Mouse (Mus musculus) intestine, embryonic 15.5 days (tissue): ENCODE results near the gene Tnrc6a. TPM values are rescaled to one million over a fixed set of nuclear protein-coding genes. Genes with fewer than 3 reads are reported as not detected.
A peak's percentile ranks its signal among the peaks of the same experiment; 100 is the strongest.
"Not testable (repeated sequence)": the region's sequence is repeated elsewhere in the genome, so short reads cannot be mapped to it uniquely, and the experiment has no call there.

Source experiments
- ATAC-seq: fragments of 200-750 bp; cut with Nextera tagmentation; 2 replicates; pipeline ENCODE4 v1.8.0; 2017; ENCODE audit warnings: moderate TSS enrichment, moderate library complexity
- H3K27ac ChIP-seq: fragments of 300-500 bp; sonication (generic); 2 replicates; pipeline ENCODE4 v1.5.1; 2015; ENCODE audit warnings: mild to moderate bottlenecking, inconsistent platforms
- H3K27me3 ChIP-seq: fragments of 300-500 bp; sonication (generic); replicated peaks from 2 replicates; pipeline ENCODE4 v1.6.1; 2015; ENCODE audit warnings: inconsistent platforms
- H3K36me3 ChIP-seq: fragments of 300-500 bp; sonication (generic); 2 replicates; pipeline ENCODE4 v1.6.1; 2015; ENCODE audit warnings: inconsistent platforms
- H3K4me1 ChIP-seq: fragments of 300-500 bp; sonication (generic); replicated peaks from 2 replicates; pipeline ENCODE4 v1.6.1; 2015; ENCODE audit warnings: inconsistent platforms
- H3K4me2 ChIP-seq: fragments of 300-500 bp; sonication (generic); replicated peaks from 2 replicates; pipeline ENCODE4 v1.6.1; 2015; ENCODE audit warnings: mild to moderate bottlenecking, inconsistent platforms
- H3K4me3 ChIP-seq: fragments of 300-500 bp; sonication (generic); replicated peaks from 2 replicates; pipeline ENCODE4 v1.5.1; 2015; ENCODE audit warnings: inconsistent platforms
- H3K9ac ChIP-seq: fragments of 300-500 bp; sonication (generic); 2 replicates; pipeline ENCODE4 v1.6.1; 2015; ENCODE audit warnings: inconsistent platforms
- H3K9me3 ChIP-seq: fragments of 300-500 bp; sonication (generic); 2 replicates; pipeline ENCODE4 v1.6.1; 2016; ENCODE audit warnings: inconsistent platforms
- whole genome bisulfite sequencing: fragments of 180-500 bp; shearing (Covaris S2); methylation state at CpG from one replicate; pipeline ENCODE4 v1.1.7; 2015; 5-methylcytosine and 5-hydroxymethylcytosine counted together
- polyA plus RNA-seq: library from polyadenylated mRNA; unstranded; fragments of >200 nt; fragmentation: Nextera tagmentation; extraction: Ambion mirVana; gene quantifications from 2 replicates; pipeline ENCODE4 v1.2.1, GENCODE M21; 2015

Tnrc6a gene
- polyA plus RNA-seq = 27.2 and 38.3 TPM in 2 replicates

GRCm38 (mm10) chr7:123123665-123124298 lies at the start of gene Tnrc6a:
Tnrc6a (plus strand) TSS chr7:123123885.
- WGBS = 0% methylated on average over 52 of the region's 55 CpGs
- H3K27me3 ChIP-seq = no peaks in the 10 kb centered on the region
- ATAC-seq = peak; percentile 98

DNA sequence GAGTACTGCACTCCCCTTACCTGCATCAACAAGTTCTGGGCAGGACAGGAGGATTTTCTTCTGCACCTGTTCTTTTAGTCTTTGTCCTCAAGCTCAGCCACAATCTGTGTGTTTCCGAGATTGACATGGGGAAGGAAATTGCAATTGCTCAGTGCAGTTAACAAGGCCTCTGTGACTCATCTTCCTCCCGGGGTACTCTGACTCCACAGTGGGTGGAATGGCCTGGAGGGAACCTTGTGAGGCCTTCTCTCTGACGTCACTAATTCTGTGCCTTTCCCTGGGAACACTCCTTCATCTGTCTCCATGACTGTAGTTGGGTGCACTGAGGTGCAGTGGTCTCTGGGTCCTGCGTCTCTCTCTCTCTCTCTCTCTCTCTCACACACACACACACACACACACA lies 41.4 kb upstream of the Tnrc6a start:
- Histone ChIP-seq H3K4me1 (peaks cover 15% of the 10 kb centered on the region), H3K9me3 (no peaks in the 10 kb centered on the region), H3K9ac (no peak overlapping the region), H3K4me2 (no peak overlapping the region), H3K27me3 (no peaks in the 10 kb centered on the region), H3K4me3 (no peak overlapping the region), H3K27ac (no peak overlapping the region), H3K36me3 (no peaks in the 10 kb centered on the region)
- WGBS = 73% methylated on average over 4 of the region's 4 CpGs
- no peak for ATAC-seq

More at GRCm38 (mm10) chr7:123123665-123124298, at the start of gene Tnrc6a:
- Histone ChIP-seq H3K4me1 (peaks cover 9% of the 10 kb centered on the region; the same call in 1 of the 2 replicates), H3K27ac (peak within 1 kb of the TSS; percentile 96), H3K4me3 (peak within 1 kb of the TSS; percentile 100), H3K9ac (peak within 1 kb of the TSS; percentile 98), H3K9me3 (no peaks in the 10 kb centered on the region), H3K4me2 (peak within 1 kb of the TSS; percentile 61), H3K36me3 (no peaks in the 10 kb centered on the region)

GRCm38 (mm10) chr7:123083441-123084123 lies 40.1 kb upstream of the Tnrc6a start:
- Histone ChIP-seq H3K4me3 (no peak overlapping the region), H3K27me3 (no peaks in the 10 kb centered on the region), H3K9ac (no peak overlapping the region), H3K9me3 (no peaks in the 10 kb centered on the region), H3K4me2 (no peak overlapping the region), H3K27ac (no peak overlapping the region), H3K36me3 (no peaks in the 10 kb centered on the region), H3K4me1 (peaks cover 15% of the 10 kb centered on the region)
- 0 out of 2 replicates have a peak, but pooled peaks have one; percentile 18 for ATAC-seq
- 31% methylated on average over 12 of the region's 12 CpGs for WGBS

DNA sequence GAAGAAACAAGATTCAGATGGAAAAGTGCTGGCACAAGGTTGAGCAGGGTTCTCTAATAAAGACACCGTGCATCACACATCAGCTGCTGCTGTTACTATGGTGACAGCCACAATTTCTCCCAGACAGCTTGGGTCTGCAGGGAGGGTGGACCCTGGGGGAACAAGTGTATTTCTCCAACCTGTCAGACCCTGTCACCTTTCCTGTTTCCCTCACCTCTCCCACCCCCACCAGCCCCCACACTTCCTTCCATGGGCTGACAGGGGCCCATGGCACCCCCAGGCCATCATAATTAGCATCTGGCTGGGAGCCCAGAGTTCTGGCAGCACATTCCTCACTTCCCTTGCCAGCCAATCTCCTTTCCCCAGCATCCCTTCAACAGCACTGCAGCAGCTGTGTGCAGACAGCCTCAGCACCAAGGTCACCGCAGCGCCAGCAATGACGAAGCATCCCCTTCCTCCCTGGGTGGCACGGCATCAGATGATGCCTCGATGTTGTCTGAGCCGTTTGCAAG lies 39.4 kb upstream of the Tnrc6a start:
- no peaks in the 10 kb centered on the region for H3K27me3 ChIP-seq
- H3K9ac ChIP-seq = no peak overlapping the region
- peak; percentile 62 for ATAC-seq
- peak overlapping the region; percentile 35 for H3K4me2 ChIP-seq
- WGBS = 5% methylated on average over 7 of the region's 7 CpGs
- no peaks in the 10 kb centered on the region for H3K9me3 ChIP-seq
- H3K36me3 ChIP-seq = no peaks in the 10 kb centered on the region
- no peak overlapping the region; the same call in 1 of the 2 replicates for H3K4me3 ChIP-seq
- H3K27ac ChIP-seq = no peak overlapping the region; the same call in 1 of the 2 replicates
- peaks cover 15% of the 10 kb centered on the region for H3K4me1 ChIP-seq

GRCm38 (mm10) chr7:123084708-123085107 lies 39.0 kb upstream of the Tnrc6a start:
- Histone ChIP-seq H3K27me3 (no peaks in the 10 kb centered on the region), H3K36me3 (no peaks in the 10 kb centered on the region), H3K4me1 (peaks cover 15% of the 10 kb centered on the region), H3K4me3 (no peak overlapping the region; the same call in 1 of the 2 replicates), H3K9me3 (no peaks in the 10 kb centered on the region), H3K27ac (no peak overlapping the region), H3K9ac (no peak overlapping the region), H3K4me2 (peak overlapping the region; percentile 35)
- 18% methylated on average over 13 of the region's 13 CpGs for WGBS
- no peak for ATAC-seq

- ATAC-seq = no peak
- no peaks in the 10 kb centered on the region for H3K36me3 ChIP-seq
- H3K4me3 ChIP-seq = no peak overlapping the region
- no peak overlapping the region for H3K4me2 ChIP-seq
- no peak overlapping the region for H3K9ac ChIP-seq
- peaks cover 12% of the 10 kb centered on the region for H3K4me1 ChIP-seq
- 87% methylated on average over 4 of the region's 4 CpGs for WGBS
- H3K27me3 ChIP-seq = no peaks in the 10 kb centered on the region
- no peaks in the 10 kb centered on the region for H3K9me3 ChIP-seq
- H3K27ac ChIP-seq = no peak overlapping the region
Observed at GRCm38 (mm10) chr7:123088920-123089319, 34.8 kb upstream of the Tnrc6a start.

DNA sequence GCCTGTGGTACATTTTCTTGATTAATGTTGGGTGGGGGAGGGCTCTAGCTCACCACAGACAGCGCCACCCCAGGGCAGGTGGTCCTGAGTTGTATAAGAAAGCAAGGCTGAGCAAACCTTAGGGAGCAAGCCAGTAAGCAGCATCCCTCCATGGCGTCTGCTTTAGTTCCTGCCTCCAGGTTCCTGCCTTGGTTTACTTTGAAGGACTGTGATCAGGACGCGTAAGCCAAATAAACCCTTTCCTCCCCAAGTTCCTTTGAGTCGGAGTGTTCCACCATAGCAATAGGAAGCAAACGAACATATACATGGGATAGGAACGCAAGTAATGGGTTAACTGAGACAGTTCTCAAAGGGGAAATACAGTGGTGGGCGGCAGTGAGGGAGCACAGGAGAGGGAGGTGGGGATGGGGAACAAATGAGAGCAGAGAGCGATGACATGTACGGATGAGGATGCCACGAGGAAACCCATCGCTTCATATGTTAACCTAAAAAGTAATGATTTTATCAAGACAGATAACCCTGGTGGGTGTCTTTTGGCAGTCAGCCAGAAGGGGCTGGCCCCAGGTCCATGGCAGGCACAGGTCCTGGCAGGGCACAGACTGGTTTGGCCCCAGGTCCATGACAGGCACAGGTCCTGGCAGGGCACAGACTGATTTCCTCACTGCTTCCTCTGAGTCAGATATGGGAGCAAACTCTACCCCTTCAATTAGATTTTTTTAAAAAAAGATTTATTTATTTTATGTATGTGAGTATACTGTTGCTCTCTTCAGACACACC lies 27.2 kb upstream of the Tnrc6a start:
- Histone ChIP-seq H3K4me3 (no peak overlapping the region), H3K4me1 (peaks cover 12% of the 10 kb centered on the region), H3K27me3 (no peaks in the 10 kb centered on the region), H3K9ac (no peak overlapping the region), H3K27ac (no peak overlapping the region), H3K9me3 (no peaks in the 10 kb centered on the region), H3K4me2 (no peak overlapping the region), H3K36me3 (no peaks in the 10 kb centered on the region)
- WGBS = 72% methylated on average over 12 of the region's 12 CpGs
- no peak for ATAC-seq

DNA sequence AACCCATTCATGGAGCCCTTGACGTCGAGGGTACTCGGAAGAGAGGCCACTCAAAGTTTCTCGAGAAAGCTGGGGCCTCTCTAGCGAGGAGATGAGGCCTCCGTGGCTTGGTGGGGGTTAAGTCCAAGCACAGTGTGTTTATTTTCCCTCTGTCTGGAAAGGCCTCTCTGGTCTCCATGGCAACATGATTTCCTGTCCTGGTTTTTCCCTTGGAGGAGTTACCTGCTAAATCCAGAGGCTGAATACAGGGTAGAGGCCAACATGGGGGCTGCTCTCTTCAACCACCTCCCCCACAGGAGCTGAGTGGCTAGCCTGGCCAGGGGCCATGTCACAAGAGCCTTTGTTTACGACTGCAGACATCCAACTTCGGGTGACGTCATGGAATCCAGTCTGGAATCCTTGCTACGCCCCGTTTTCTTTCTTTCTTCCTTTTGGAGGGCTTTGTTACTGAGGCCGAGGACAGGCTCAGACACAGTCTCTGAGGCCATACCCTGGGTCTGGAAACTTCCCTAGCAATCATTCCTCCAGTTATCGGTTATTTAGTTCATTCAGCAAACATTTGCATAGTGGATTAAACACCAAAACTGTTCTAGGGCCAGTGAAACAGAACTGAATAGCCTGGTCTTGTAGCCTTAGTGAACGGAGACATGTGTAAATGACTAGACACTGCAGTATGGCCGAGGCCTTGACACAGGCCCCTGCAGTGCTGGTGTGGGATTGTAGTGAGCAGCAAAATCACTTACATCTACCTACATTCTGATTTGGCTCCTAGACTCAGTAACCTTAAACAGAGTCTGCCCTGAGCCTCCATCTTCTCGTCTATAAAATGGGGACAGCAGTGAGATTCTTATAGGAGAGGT lies 25.6 kb upstream of the Tnrc6a start:
- H3K27ac ChIP-seq = peak overlapping the region; percentile 91
- H3K27me3 ChIP-seq = no peaks in the 10 kb centered on the region
- H3K9me3 ChIP-seq = no peaks in the 10 kb centered on the region
- peaks cover 12% of the 10 kb centered on the region for H3K4me1 ChIP-seq
- peak; percentile 96 for ATAC-seq
- H3K36me3 ChIP-seq = no peaks in the 10 kb centered on the region
- peak overlapping the region; percentile 1; the same call in 1 of the 2 replicates for H3K9ac ChIP-seq
- 7% methylated on average over 16 of the region's 16 CpGs for WGBS
- peak overlapping the region; percentile 35 for H3K4me2 ChIP-seq
- H3K4me3 ChIP-seq = no peak overlapping the region

DNA sequence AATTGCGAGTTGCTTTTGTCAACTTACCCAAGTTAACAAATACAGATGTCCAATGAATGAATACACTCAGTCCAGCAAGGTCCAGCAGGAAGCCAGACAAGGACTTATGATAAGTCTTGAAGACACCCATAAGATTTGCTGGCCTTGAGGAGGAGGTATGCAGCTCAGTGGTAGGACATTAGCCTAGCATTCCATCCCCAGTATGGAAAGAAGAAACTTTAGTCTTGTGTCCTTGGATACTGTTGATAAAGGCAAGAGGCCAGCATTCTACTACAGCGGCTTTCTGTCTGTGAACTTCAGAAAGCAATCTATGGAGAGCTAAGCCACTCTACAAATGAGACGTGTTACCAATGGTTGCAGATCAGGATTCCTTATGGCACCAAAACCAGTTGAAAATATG lies 22.4 kb upstream of the Tnrc6a start:
- no peak overlapping the region for H3K4me3 ChIP-seq
- WGBS = 80% methylated on average over 3 of the region's 3 CpGs
- H3K27ac ChIP-seq = no peak overlapping the region
- ATAC-seq = no peak
- H3K9me3 ChIP-seq = no peaks in the 10 kb centered on the region
- no peak overlapping the region for H3K4me2 ChIP-seq
- H3K27me3 ChIP-seq = no peaks in the 10 kb centered on the region
- H3K36me3 ChIP-seq = no peaks in the 10 kb centered on the region
- peaks cover 12% of the 10 kb centered on the region for H3K4me1 ChIP-seq
- no peak overlapping the region for H3K9ac ChIP-seq

DNA sequence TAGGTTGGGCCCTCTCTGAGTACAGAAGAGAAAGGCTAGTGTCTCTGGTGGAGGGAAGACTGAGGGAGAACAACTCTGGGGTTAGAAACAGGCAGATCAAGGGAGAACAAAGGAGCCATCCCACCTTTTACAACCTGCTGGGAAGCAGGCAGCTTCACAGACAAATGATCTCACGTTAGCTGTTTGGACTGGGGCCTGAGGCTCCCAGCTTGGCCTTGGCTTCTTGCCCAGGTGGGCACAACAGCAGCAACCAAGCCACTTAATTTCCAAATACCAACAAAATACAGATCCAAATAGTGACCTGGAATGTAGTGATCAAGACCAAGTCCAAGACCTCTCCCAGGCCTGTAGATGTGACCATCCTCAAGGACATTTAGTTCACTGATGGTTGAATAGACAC lies 18.3 kb upstream of the Tnrc6a start:
- H3K9ac ChIP-seq, H3K4me2 ChIP-seq, H3K27me3 ChIP-seq, H3K27ac ChIP-seq, H3K36me3 ChIP-seq, H3K9me3 ChIP-seq, H3K4me3 ChIP-seq, ATAC-seq: not testable (repeated sequence)
- 43% methylated on average over 1 of the region's 1 CpGs for whole genome bisulfite sequencing
- peaks cover 15% of the 10 kb centered on the region for H3K4me1 ChIP-seq

DNA sequence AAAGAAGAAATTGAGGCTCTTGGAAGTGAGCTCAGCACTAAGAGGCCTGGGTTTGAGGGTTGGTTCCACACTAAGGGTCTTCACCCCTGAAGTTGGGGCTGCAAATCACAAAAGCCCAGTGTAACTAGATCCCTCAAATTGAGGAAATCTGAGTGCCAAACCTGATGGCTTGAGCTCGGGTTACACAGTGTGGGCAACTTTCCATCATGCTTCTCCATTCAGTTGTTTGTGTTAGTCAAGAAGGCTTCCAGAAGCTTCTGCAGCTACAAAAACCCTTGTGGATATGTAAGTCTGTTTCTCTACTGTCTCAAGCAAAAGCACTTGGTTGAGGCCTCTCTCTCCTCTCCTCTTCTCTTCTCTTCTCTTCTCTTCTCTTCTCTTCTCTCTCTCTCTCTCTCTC lies 17.8 kb upstream of the Tnrc6a start:
- Histone ChIP-seq H3K27me3 (no peaks in the 10 kb centered on the region), H3K9ac (no peak overlapping the region), H3K4me3 (no peak overlapping the region), H3K36me3 (no peaks in the 10 kb centered on the region), H3K9me3 (no peaks in the 10 kb centered on the region), H3K4me2 (no peak overlapping the region), H3K4me1 (peaks cover 15% of the 10 kb centered on the region), H3K27ac (no peak overlapping the region)
- 56% methylated on average over 1 of the region's 1 CpGs for WGBS
- ATAC-seq = no peak
